Mouse (Mus musculus): ENCODE data around the gene Dcdc2b.
A peak's percentile ranks its signal among the peaks of the same experiment; 100 is the strongest.

Dcdc2b gene

DNA sequence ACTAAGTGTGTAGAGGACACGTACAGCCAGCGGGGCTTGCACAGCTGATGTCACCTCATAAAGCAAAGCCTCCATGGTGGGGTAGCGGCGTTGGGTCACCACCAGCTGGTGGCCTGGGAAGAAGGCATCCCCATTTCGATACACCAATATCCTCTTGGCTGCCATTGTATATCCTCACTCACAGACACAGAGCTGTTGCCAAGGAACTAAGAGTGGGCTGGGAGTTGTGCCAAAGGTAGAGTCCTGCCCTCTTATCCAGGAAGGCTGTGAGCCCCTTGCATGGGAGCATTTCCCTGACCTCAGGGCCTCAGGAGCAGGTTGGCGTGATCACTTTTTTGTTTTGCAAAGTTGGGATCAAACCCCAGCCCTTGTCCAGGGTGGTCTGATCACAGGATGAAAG is at the start of gene Dcdc2b:
Gene Dcdc2b, minus strand, starts transcription at position 165 of the 400 bp plus-strand sequence.
- DNase-seq, result no peak

DNA sequence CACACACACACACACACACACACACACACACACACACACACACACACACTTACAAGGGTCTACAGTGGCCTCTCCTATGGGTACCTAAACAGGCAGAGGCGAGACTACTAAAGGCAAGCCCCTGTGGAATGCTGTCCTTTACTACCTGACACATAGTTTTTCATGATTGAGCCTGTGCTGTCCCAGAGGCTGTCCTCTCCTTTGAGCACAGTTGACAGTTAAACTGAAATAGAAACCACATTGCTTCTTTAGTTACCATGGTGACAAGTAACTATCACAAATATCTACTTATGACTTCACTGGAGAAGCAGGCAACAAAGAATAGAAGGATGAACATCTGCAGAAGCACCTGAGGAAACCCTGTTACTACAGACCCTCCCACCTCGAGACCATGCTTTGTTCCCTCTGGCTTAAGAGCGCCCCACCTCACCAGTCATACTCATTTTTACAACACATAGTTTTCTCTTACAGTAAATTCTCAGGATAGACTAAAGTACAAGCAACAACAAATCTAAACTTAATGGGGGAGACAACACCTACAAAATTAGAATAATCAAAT is 48.3 kb upstream of the Dcdc2b start:
- no peak for DNase-seq

DNA sequence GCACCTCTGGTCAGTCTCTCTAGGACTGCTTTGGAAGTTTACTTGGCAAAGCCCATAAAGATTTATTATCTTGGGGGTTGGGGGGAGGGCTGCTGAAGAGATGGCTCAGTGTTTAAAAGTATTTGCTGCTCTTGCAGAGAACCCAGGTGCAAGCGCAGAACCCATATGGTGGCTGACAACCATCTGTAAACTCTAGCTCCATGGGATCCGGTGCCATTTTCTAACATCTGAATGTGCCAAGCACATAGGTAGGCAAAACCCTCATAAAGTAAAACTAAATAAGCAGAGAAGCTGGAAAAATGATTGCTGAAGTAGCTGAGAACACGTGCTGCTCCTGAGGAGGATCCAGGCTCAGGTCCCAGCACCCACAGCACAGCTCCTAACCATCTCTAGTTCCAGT is 47.5 kb upstream of the Dcdc2b start:
- no peak for DNase-seq

DNA sequence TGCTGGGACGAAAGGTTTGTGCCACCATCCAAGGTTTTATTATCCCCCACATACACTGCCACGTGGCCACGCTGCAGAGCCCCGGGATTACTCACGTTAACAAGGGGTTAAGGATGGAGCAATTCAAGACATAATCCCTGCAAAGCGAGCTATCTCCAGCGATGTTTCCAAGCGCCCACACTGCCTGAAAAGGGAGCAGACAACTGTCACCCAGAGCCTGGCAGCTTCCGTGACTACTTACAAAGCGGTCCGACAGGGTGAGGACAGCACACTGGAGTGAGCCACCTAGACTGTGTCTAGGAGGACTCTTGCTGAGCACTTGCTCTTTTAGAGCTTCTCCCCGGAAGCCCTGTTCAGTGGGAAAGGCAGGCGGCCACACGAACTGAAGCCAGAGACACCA is 40.7 kb upstream of the Dcdc2b start:
- DNase-seq, result no peak

DNA sequence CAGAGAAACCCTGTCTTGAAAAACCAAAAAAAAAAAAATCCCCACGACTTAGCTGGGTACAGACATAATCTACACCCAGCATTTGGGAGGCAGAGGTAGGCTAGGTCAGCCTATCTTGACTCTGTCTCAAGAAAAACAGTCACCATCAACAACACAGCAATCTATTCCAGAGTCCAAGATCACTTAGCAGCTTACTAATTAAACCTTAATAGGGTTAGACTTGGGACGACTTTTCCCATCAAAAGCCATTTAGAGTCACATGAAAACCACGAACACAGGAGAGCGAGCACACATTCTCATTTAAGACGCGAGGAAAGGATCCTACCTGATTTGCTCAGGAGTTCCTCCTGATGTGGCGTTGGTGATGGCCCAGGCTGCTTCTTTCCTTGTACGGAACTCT is 36.3 kb upstream of the Dcdc2b start:
- DNase-seq, result no peak

DNA sequence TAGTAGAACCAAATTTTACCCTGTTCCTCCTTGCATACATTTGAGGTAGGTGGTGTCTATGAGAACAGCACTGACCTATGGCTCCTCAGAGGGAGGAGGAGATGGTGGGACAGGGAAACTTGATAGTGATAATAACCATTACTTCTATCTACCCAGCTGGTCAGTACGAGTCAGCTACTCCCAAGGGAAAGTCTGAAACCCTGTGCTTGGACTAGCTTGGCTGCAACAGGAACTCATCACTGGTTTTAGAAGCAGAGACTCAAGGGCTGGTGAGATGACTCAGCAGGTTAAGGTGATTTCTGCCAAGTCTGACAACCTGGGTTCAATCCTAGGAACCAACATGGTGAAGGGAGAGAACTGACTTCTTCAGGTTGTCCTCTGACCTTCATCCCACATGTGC is 34.6 kb upstream of the Dcdc2b start:
- DNase-seq, result no peak

DNA sequence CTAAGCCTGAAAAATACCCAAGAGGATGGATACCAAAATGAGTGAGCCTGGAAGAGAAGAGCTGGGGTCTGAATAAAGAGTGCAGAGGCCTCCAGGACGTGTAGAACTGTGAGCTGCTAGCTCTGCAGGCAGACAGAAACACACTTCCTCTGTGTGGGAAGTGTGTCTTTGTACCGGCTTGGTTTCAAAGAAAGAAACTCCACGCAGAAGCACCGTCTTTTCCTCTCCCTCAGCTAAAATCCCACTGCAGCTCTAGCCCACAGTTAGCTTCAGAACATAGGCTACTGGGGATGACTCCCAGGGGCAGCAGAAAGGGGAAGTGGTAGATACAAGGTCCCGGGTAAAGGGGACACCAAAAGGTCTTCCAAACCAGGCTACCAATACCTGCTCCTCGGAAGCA is 31.1 kb upstream of the Dcdc2b start:
- DNase-seq, result no peak

DNA sequence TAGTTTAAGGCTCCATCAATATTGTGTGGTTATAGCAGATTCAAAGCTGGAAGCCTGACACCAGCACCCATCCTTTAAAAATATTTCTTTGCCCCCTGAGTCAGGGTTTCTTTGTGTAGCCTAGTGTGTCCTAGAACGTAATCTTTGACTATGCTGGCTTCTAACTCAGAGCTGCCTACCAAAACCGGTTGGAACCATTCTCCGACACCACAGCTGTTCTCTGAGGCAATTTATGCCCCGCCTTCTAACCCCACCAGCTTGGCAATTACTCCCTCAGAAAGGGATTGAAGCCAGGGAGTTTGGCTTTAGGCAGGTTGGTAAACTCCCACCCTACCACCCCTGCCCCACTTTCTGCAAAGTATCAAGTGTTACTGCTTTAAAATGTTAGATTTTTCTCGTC is 27.7 kb upstream of the Dcdc2b start:
- DNase-seq, result no peak

DNA sequence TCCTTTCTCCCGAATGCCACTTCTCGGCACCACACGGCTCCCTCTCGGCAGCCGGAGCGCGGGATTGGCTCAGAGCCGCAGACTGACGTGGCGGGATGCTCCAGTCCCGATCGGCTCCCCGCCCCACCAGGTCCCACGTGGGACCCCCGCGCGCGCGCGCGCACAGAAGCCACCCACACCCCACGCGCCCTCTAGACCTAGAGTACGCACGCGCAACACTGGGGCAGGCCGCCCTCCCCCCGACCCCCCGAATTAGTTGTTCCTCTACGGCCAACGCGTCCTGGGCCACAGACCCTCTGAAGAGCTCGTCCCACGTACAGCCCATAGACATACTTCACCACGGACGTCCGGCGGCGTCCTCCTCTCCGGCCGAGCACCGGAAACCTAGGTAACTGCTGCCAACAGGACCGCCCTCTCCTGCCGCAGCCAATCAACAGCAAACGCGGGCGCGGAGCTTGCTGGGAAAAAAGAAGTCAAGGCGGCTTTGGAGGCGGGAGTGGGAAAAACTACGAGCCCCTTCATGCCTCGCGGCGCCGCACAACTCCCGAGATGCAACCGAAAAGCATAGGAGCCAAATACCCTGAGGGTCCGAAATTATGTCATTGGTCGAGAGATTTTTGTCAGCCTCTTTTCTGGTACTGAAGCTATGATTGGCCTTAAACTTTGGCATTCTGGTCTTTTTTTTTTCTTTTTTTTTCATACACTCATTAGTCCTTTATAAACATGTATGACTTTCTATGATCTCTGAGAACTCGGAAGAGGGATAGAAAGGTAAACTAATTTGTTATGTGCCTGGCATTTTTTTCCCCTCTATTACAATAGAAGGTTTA is 26.8 kb upstream of the Dcdc2b start, which contains the start of gene Txlna:
Gene Txlna, minus strand, starts transcription at position 428 of the 830 bp plus-strand sequence.
- DNase-seq, result peak; percentile 91 to 92

DNA sequence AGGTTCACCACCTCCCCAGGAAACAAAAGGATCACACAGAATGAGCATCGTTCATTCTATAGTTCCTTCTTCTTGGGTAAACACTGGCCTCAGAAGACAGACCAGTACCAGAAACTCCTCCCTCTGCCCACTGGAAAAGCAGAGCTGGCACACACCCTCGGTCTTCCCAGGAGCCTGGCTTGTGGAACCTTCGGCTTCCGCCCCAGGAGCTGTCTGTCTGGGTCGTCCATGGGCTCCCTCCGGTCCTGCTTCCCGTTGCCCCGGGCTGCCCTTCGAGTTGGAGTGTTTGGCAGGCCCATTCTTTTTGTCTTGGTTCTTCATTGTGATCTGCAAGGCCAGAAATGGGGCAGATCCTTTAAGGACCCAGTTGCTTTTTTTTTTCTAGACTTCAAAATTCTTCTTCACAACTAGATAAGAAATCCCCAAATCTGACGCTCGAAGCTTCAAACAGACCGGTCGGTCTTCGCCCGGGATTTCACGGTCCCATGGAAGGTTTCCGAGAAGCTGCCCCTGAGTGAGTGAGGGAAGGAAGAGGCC is 26.1 kb upstream of the Dcdc2b start:
- DNase-seq, result no peak

DNA sequence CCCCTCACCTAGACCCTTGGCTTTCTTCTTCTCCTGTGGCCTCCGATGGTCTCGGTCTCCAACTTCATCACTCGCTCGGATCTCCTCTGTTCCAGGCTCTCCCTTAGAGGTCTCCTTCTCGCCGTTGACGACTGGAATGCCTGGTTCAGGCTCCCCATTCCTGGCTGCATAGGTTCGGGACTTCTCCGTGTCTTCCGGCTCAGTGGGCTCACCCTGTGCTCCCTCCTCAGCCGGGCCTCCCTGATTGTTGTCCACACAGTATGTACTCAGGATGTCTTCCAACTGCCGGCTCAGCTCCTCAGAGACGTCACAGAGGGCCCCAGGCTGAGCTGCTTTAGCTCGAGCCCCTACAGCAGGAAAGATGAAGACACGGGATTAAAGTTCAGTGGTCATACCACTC is 25.2 kb upstream of the Dcdc2b start:
- no peak for DNase-seq

DNA sequence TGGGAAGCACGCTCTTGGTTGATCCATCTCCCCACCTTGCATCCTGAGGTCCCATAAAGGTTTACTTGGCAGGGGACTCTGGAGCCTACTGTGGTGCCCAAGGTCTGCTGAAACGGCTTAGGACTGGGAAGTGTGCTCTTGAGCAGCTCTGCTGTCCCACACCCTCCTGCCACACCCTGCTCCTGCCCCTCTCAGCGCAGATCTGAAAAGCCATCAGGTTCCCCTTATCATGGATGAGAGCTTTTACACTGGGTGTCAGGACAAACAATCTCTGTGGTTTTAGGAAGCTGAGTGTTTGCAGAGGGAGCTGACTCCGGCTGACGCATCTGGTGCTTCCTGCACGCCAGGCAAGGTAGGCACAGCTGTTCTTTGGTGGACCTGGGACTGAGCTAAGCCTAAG is 19.8 kb upstream of the Dcdc2b start:
- no peak for DNase-seq

DNA sequence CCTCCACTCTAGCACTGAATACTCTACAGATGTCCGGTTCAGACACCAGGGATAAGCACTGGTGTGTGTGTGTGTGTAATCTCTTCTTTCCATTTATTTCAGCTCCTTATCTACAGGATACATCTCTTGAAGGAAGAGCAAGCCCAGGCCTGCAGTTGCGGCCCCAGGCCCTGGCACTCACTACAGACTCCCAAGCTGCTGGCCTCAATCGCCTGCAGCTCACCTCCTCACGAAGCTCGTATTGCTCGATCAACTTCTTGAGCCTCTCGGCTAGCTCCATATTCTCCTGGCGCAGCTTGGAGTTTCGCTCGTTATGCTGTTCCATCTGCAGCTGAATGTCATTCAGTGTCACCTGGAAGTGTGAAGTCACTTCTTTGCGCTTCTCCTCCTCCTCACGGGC is 17.8 kb upstream of the Dcdc2b start:
- DNase-seq, result no peak

DNA sequence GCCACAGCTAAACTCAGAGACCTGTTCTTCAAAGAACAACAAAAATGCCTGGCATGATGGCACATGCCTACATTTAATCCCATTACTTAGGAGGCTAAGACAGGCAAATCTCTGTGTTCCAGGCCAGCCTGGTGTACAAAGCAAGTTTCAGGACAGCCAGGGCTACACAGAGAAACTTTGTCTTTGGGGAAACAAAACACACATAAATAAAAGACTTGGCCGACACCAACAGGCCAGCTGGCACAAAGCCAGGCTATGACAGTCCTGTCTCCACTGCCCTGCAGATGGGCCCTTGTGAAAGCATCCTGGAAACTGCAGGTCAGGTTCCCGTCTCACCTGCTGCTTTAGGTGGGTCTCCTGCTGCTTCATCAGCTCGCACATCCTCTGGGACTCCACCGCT is 16.9 kb upstream of the Dcdc2b start:
- no peak for DNase-seq

DNA sequence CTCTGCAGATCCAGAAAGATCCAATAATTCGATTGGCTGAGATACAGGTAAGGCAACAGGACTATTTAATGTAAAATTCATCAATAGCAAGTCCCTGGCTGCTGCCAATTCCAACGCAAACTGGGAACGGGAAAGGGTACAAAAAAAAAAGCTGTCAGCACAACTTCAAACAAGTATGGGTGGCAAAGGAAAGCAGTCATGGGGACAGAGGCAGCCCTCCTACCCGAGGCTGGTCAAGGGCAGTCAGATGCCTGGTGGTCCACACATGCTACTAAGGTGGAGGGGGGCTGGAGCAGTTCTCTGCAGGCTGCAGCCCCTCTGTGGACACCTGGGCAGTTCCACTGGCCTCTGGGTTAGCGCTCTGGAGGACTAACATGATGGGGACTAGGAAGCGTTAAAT is 12.0 kb upstream of the Dcdc2b start:
- no peak for DNase-seq

DNA sequence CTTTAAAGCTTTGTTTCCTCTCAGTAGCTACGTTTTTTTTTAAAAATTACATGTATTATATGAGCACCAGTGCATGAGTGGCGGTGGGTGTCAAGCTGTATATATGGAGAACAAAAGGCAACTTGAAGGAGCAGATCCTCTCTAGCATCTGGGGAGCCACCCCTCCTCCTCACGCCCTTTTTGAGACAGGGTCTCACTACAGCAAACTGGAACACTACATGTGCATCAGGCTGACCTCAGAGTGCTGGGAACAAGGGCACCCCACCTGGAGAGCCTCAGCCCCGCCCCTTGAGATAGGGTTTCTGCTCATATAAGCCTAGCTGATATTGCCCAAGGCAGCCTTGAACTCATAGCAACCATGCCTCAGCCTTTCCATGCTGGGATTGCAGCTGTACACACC is 11.4 kb upstream of the Dcdc2b start:
- no peak for DNase-seq

DNA sequence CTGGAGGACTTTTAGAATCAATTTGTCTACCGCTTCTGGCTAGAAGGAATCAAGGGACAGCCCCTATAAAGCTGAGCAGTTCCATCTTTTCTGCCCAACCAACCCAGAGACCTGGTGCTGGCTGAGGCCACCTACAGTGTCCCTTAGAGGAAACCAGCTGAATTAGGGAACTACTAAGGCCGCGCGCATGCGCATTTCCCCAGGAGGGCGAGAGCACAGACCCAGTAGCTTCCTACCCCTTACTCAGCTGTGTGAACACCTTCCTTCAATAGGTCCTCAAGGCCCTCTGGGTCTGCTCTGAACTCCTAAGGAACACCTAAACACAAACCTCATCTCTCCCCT is 10.9 kb upstream of the Dcdc2b start:
- peak; percentile 69 to 75 for DNase-seq

DNA sequence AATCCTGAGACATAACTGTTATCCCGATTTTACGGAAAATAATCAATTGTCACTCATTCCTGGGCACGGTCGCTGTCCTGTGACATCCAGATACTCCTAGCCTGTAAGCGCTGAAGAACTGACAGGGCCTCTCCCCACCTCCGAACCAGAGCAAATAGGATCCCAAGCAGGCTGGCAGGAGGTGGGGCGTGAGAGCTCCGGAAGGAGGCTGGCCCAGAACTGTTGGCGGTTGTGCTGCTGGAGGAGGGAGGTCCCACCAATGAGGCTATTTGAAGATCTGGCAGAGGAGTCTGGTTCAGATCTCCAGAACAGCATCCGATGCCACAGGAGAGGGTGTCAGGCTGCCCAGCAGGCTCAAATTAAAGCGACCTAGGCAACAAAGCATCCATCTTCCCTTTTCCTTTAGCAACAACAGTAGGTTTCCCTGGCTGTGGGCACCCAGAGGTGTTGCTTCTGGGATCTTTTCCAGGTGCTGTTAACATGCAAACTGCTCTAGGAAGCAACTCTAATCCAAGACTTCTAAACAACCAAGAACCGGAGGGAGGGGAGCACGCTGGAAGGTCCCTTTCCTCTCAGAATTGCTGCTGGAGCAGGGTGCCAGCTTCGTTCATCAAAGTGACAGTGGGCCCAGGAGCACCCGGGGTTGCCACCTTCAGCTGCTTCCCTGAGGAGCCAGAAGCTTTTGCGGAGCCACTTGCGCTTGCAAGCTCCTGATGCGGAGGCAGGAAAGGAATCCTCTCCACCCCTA is 10.4 kb upstream of the Dcdc2b start:
- peak; percentile 60 to 69 for DNase-seq

DNA sequence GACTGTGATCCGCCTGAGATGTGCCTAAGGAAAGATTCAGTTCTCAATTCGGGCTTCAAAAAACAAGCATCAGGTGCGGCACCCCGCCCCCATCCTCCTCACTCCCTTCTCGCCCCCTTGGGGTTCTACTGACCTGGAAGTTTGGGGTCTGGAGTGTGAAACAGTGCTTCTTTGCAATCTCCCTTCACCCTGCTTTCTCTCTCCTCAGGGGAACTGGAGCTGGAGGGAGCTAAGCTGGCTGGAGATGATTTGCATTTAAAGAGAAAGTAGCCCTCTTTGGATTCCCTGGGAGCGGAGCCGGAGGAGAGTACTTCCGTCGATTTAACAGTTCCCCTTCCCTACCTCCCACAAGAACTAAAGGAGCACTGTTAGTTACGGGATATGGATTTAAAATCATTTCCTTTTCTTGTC is 9.6 kb upstream of the Dcdc2b start, which contains the start of gene Ccdc28b:
Gene Ccdc28b, minus strand, starts transcription at position 267 of the 411 bp plus-strand sequence.
- DNase-seq, result peak in 1 of 2 experiments; percentile 19

DNA sequence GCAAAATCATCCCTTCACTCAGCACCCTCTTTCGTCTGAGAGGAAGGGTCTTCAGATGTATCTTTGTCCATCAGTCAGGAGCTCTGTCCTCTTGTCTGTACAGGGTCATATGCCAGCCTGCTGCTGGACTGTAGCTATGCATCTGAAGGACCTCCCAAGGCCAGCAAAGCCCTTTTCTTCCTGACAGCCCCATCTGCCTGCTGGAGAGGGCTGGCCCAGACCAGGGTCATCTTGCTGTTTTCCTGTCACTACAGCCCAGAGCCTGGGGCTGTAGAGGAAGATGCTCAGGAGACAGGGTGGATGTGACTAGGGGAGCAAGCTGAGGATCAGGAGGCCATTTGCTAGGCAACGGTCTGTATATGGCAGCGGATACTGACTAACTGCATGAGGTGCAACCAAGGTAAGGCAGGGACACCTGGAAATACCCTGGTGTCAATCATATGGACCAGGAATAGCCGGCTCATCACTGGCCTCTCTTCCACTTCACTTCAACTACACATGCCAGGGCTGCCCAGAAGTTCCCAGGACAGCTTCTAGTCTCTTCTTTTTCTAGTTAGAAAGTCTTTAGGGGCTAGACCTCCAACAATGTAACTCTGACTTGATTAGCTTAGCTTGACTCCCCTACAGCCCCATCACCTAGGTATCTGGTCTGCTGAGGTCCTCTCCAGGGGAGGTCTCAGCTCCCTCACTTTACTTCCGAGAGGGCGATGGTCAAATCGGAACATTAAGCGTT is 8.9 kb upstream of the Dcdc2b start:
- DNase-seq, result no peak

DNA sequence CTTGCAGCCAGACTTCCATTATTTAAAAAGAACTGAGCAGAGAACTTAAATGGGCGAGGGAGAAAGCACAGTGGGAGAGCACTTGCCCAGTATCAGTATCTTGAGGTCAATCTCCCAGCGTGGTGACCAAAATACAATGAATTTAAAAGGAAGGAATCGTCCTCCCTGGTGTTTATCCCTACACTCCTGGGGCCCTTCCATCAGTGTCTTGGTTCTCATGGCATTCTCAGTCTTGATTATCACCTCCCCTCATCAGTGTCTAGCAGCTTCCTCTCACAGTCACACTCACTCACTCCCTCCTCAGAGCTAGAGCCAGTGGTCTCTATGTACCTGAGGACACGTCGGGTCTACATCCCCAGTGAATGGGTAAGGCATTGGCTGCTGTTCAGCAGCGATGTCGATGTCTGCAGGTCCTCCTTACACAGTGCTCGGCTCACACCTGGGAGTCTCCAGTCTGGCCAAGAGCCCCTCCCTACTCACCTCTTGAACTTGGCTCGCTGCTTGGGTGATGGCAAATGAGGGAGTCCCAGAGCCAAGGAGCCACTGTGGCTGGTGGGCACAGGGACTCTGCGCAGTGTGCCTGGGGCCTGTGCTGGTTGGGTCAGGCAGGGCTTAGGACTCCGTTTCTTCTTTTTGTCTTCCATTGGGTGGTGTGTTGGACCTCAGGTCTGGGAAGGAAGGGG is 8.2 kb upstream of the Dcdc2b start:
- DNase-seq, result no peak

DNA sequence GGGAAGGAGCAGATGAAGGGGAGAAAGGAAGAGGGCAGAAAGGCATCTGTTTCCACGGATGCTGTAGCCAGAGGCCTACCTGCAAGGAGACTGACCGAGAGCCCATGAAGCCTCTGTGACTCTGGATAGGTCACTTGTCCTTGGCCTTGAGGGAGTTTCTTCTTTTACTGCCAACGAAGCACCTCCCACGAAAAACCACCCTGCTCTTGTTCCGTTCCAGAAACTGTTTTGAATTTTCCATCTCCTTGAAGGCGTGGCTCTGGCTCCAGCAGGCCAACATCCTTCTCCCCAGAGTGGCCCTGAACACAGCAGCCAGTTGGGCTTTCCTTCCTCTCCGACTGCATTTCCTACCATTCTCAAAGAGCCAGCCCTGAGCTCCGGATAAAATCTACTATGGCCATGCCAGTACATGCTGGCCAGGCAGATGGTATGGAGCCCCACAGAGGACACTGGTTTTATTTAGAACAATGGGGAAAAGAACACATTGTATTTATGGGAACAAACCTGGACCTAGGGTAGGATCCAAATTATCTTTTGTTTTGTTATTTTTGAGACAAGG is 7.3 kb upstream of the Dcdc2b start:
- DNase-seq, result no peak
